Mouse (Mus musculus) layer of hippocampus, adult 2 months (tissue): ENCODE data around the gene Cecr2. TPM values are rescaled to one million over a fixed set of nuclear protein-coding genes. Genes with fewer than 3 reads are reported as not detected.
A peak's percentile ranks its signal among the peaks of the same experiment; 100 is the strongest.
"Not testable (repeated sequence)": the region's sequence is repeated elsewhere in the genome, so short reads cannot be mapped to it uniquely, and the experiment has no call there.

Experiments used
- DNase-seq, 2 experiments: peaks; one replicate each; pipeline ENCODE4 v3.0.0; 2022; ENCODE audit warnings: low spot score in 2 of 2
- H3K27ac ChIP-seq: fragments of 200-600 bp; 2 replicates; pipeline ENCODE4 v1.8.1; 2022
- H3K4me3 ChIP-seq: fragments of 200-600 bp; 2 replicates; pipeline ENCODE4 v1.8.1; 2022; ENCODE audit warnings: mild to moderate bottlenecking
- CTCF ChIP-seq: fragments of 200-600 bp; conservative IDR thresholded peaks from 2 replicates; pipeline ENCODE4 v1.8.1; 2022; ENCODE audit warnings: antibody characterized with exemption, mild to moderate bottlenecking, moderate library complexity
- microRNA-seq, 2 experiments: library from miRNA; unstranded; fragments of <30 nt; microRNA quantifications; one replicate each; pipeline ENCODE4 v1.2.0; 2021
- total RNA-seq, 2 experiments: library from RNA; stranded (reverse); gene quantifications; 2 replicates each; pipeline ENCODE4 v1.2.3; 2021

Cecr2 gene
- total RNA-seq, 2 experiments from 2014 or later, result 10.0 to 11.8 TPM

DNA sequence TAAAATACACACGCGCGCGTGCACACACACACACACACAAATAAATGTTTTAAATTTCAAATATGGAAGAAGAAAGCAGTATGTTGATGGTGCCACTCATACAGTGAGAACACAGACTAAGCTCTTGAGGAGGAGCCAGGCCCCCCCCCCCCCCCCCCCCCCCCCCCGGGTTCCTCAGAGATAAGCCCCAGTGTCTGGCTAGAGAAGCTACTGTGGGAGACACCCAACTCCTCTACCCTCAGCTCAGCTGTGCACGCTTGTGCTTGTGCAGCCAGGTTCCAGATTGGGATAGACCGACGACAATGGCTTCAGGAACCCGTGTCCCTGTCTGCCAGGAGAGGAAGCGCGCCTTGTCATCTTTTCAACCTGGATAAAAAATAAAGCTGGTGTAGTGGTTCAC is 124.0 kb downstream of the Cecr2 start:
- Histone ChIP-seq H3K27ac (no peak overlapping the region), H3K4me3 (no peak overlapping the region)
- DNase-seq, result no peak
- no peak for TF ChIP-seq CTCF

DNA sequence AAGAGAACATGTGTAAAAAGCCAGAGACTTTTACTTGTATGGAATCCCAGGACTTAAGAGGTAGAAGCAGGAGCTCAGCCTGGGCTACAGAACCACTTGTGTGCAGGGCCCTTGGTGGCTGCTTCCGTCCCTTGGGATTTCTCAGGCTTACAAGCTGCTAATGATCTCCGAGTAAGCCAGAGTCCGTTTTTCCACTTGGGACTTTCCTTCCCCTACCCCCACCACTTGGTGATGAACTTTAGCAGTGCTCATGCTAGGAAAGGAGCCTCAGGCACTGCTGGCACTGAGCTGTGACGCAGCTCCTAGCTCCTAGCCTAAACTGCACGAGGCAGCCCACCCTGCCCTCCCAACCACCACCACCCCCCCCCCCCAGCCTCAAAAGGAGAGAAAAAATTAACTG is 124.5 kb downstream of the Cecr2 start:
- Histone ChIP-seq H3K4me3 (no peak overlapping the region), H3K27ac (no peak overlapping the region)
- TF ChIP-seq CTCF, result no peak
- DNase-seq, result no peak

DNA sequence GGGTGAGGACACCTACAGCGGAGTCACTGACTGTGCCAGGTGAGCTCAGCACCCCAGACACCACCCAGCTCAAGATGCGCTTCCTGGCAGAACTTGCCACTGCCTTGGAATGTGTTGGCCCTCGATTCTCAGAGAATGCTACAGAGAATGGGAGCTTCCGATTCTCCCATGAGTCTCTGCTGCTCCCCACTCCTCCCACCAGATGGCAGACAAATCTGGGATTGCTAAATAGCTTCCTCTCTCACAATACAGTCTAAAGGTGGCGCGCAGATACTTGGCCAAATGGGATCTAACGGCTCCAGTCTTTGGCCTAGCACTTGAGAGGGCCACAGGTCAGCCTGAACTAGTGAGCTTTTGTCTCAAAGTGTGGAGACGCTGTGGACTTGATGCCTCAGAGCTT is 126.8 kb downstream of the Cecr2 start:
- TF ChIP-seq CTCF, result peak; percentile 58
- Histone ChIP-seq H3K4me3 (no peak overlapping the region), H3K27ac (peak overlapping the region; percentile 65)
- DNase-seq, result peak; percentile 60 to 65

DNA sequence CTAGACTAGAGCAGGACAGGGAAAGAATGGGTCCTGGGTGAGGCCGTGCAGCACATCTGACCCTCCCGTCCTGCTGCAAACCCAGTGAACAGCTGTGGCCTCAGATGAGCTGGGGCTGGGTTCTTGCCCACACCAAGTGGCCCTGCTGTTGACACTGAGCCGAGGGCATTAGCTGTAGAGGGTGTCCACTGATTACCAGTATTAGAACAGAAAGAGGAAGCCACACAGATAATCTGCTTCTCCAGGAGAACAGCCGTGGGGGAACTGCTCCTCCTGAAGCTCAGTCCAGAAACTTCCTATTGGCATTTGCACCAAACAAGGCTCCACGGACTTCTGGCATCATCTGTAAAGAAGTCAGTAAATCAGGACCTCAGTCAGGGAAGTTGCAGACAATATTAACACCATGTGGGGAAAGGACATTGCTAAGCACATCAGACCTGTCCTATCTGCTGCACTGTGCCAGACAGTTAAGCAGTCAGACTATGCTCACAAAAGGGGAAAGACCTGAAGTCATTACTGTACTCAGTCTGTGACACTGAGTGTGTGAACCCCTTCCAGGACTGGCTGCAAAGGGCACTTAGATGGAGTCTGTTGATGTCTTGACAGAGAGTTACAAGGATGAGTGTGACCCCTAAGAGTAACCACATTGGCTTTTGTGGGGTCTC is 129.4 kb downstream of the Cecr2 start:
- Histone ChIP-seq H3K4me3 (no peak overlapping the region), H3K27ac (peak overlapping the region; percentile 53)
- DNase-seq, result no peak
- TF ChIP-seq CTCF, result no peak

GRCm38 (mm10) chr6:120796111-120796510 is 129.9 kb downstream of the Cecr2 start:
- TF ChIP-seq CTCF, result no peak
- H3K4me3 ChIP-seq, result no peak overlapping the region
- H3K27ac ChIP-seq, result peak overlapping the region; percentile 53; the same call in 1 of the 2 replicates
- no peak for DNase-seq

DNA sequence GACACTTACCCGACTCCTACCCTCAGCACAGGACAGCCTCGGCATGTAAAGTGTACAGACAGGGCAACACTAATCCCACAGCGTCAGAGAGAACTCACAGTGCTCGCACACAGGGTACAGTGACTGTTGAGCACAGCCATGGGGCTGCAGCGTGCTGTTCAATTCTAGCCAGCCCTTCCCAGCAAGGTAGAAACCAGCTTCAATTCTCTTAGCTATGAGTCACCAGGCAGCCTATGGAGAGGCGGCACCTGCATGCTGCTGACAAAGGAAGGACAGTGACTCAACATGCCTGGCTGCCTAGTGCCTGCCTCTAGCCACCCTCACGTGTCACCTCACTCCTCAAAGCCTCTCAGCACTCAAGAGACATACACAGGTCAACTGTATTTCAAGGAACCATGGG is 131.8 kb downstream of the Cecr2 start:
- no peak for DNase-seq
- H3K4me3 ChIP-seq, result no peak overlapping the region

GRCm38 (mm10) chr6:120798905-120799304 is 132.7 kb downstream of the Cecr2 start:
- Histone ChIP-seq H3K4me3 (no peak overlapping the region), H3K27ac (peak overlapping the region; percentile 50; the same call in 1 of the 2 replicates)
- no peak for TF ChIP-seq CTCF
- no peak for DNase-seq

More for the DNA sequence above, 131.8 kb downstream of the Cecr2 start:
- TF ChIP-seq CTCF, result no peak
- 0 out of 2 replicates have a peak overlapping the region, but pooled peaks have one; percentile 32 for H3K27ac ChIP-seq

DNA sequence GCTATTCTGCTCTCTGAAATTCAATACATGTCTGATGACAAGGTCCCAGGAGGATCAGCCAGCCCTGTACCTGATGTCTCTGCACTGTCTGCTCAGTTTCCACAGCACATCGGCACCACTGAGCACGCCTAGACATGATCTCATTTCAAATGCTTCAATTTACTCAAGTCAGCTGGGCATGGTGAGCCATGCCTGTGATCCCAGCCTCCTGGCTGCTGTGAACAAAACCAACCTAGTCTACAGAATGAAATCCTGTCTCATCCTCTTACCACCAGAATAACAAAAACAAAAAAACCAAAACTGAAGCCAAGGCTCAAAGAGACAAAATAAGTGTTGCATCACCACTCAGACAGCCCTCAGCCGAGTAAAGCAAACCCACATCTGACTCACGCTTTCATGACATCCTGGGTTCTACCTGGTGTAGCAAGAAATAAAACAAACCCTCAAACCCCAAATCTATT is 133.4 kb downstream of the Cecr2 start:
- DNase-seq, result no peak
- no peak for TF ChIP-seq CTCF
- Histone ChIP-seq H3K27ac (peak overlapping the region; percentile 50), H3K4me3 (no peak overlapping the region)

DNA sequence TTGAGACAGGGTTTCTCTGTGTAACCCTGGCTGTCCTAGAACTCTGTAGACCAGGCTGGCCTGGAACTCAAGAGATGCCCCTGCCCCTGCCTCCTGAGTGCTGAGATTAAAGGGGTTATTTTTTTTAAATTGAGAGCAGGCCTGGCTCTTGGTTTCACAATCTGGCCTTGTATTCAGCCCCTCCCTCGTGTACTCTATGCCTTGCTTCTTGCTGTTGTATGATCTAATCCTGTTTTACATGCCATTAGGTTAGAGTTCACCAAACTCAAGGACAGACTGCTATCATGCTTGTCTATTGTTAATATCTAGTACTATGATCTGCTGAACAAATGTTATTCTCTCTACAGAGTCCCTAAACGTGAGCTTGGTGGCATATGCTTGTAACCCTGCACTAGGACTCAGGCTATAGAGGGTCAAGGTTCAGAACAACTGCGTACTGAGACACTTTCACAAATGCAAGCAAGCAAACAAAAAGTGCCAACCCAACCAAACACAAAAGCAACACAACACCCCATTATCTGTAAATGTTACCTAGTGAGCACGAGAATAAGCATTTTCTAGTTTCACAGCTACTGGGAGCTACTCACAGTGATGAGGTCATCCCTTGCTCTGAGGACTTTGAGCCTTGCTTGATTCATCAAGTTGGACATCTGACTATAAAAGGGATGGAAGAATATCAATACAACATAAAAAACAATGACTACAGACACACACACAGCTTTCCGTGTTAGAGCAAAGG is 141.0 kb downstream of the Cecr2 start:
- Histone ChIP-seq H3K4me3 (no peak overlapping the region), H3K27ac (no peak overlapping the region)
- DNase-seq, result no peak
- no peak for TF ChIP-seq CTCF

DNA sequence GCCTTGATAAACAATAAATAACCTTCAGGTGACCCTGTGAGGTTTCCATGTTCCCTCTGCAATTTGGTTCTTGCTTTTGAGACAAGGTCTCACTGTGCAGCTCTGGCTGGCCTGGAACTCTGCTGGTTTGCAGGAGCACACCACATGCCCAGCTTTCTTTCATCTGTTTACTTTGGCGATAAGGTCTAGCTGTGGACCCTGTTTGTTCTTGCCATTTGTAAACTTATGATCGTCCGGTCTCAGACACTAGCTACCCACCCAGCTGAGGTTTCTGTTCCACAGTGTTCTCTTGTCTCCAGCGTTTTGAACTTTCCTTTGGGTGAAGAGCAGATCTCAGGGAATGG is 141.5 kb downstream of the Cecr2 start:
- Histone ChIP-seq H3K4me3 (no peak overlapping the region), H3K27ac (no peak overlapping the region)
- TF ChIP-seq CTCF, result no peak
- DNase-seq, result no peak

GRCm38 (mm10) chr6:120811999-120812398 is 145.8 kb downstream of the Cecr2 start:
- H3K4me3 ChIP-seq, H3K27ac ChIP-seq, DNase-seq: not testable (repeated sequence)

- DNase-seq, result no peak
- Histone ChIP-seq H3K27ac (no peak overlapping the region), H3K4me3 (no peak overlapping the region)
- TF ChIP-seq CTCF, result no peak
Measured at GRCm38 (mm10) chr6:120819294-120819693, 153.1 kb downstream of the Cecr2 start.

DNA sequence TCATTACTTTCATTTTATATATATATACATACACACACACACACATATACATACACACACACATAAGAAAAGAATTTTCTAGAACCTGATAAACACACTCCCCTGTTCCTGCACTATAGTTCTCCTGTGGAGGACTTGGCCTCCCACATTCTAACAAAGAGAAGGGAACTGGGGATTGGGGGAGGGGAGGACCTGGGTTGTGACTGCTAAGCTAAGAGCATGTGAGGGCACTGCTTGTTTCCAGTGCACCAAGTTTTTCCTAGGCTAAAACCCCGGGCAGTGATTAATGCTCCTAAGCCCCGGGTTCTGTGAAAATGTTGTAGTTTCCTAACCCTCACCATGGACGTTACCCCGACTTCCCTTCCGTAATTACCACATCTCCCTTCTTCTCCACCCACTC is 154.0 kb downstream of the Cecr2 start:
- H3K27ac ChIP-seq, result no peak overlapping the region
- no peak for TF ChIP-seq CTCF
- no peak for DNase-seq
- H3K4me3 ChIP-seq, result no peak overlapping the region

Small RNA genes within 50 kb of the gene (microRNA-seq; reads per million reads assigned to microRNA genes)
- gene Gm25193, result 0 reads per million in 2 experiments

Other genes starting within 250 kb of the Cecr2 start
- gene Il17ra, start 203.1 kb upstream of the Cecr2 start, total RNA-seq, result 1 to 10 TPM; 6.7 to 8.1 TPM
- gene Tmem121b, start 172.6 kb upstream of the Cecr2 start, total RNA-seq, result 10 to 100 TPM; 38.2 to 38.6 TPM
- 10 to 100 TPM; 32.3 to 40.2 TPM for gene Hdhd5, start 135.1 kb upstream of the Cecr2 start, total RNA-seq
- 10 to 100 TPM; 57.4 to 61.9 TPM for gene Slc25a18, start 107.2 kb downstream of the Cecr2 start, total RNA-seq
- 100 to 1,000 TPM; 467 to 509 TPM for gene Atp6v1e1, start 156.4 kb downstream of the Cecr2 start, total RNA-seq
- gene Bcl2l13, start 169.8 kb downstream of the Cecr2 start, total RNA-seq, result 10 to 100 TPM; 36.8 to 47.3 TPM